Mouse (Mus musculus): ENCODE measurements at regions not wholly inside any gene's neighbourhood (a gene's known extent, or its start where the extent isn't known, plus 50 kb on each side); places are given as distances from the start of the nearest gene placed in this dataset.

- no peak for DNase-seq (ENCODE audit: low spot score in 2 of 2)
These were observed 60.1 kb upstream of the Camk1g start for GRCm38 (mm10) chr1:193430231-193430630.

- no peak for DNase-seq (ENCODE audit: low spot score in 2 of 2)
These were observed 53.6 kb upstream of the Camk1g start for GRCm38 (mm10) chr1:193423653-193424075.

GRCm38 (mm10) chr1:193422886-193423285 is 52.8 kb upstream of the Camk1g start:
- no peak for DNase-seq (ENCODE audit: low spot score in 2 of 2)

GRCm38 (mm10) chr1:193421820-193422219 is 51.7 kb upstream of the Camk1g start:
- DNase-seq (ENCODE audit: low spot score in 2 of 2): no peak

- DNase-seq (ENCODE audit: low spot score in 2 of 2): no peak
These were observed 51.3 kb upstream of the Camk1g start for GRCm38 (mm10) chr1:193421414-193421813.

Small RNAs in the stretch of these regions (microRNA-seq; reads per million reads assigned to microRNA genes)
- 0.95 to 1.2 reads per million in 2 experiments for gene Mir205 (ENCODE audit: borderline number of aligned reads in 2 of 2)
